Mouse (Mus musculus) thymus, adult 2 months (tissue): ENCODE measurements around the gene Pros1. TPM values are rescaled to one million over a fixed set of nuclear protein-coding genes. Genes with fewer than 3 reads are reported as not detected.

Source experiments
- DNase-seq: peaks from one replicate; pipeline ENCODE4 v3.0.0; 2021
- H3K27ac ChIP-seq: fragments of 200-500 bp; 2 replicates; pipeline ENCODE4 v1.5.1; 2012; ENCODE audit warnings: low read length, control low read depth; ENCODE audit not compliant: control insufficient read depth, insufficient read depth
- H3K27me3 ChIP-seq: fragments of 200-500 bp; 2 replicates; pipeline ENCODE4 v1.6.1; 2012; ENCODE audit warnings: mild to moderate bottlenecking, low read length, moderate library complexity, mixed read lengths; ENCODE audit not compliant: control insufficient read depth, insufficient read depth
- H3K36me3 ChIP-seq: fragments of 200-500 bp; 2 replicates; pipeline ENCODE4 v1.6.1; 2012; ENCODE audit warnings: mild to moderate bottlenecking, low read length, moderate library complexity; ENCODE audit not compliant: control insufficient read depth, insufficient read depth
- H3K4me1 ChIP-seq: fragments of 200-500 bp; replicated peaks from 2 replicates; pipeline ENCODE4 v1.6.1; 2012; ENCODE audit warnings: low read length; ENCODE audit not compliant: control insufficient read depth, insufficient read depth
- H3K4me3 ChIP-seq: fragments of 200-500 bp; 2 replicates; pipeline ENCODE4 v1.5.1; 2012; ENCODE audit warnings: mild to moderate bottlenecking, low read length, control low read depth, moderate library complexity; ENCODE audit not compliant: control insufficient read depth, insufficient read depth
- CTCF ChIP-seq: fragments of 200-500 bp; IDR thresholded peaks from 2 replicates; pipeline ENCODE4 v1.5.1; 2012; ENCODE audit warnings: mild to moderate bottlenecking, control low read depth, low read length, moderate library complexity, borderline replicate concordance; ENCODE audit not compliant: control insufficient read depth, poor library complexity, insufficient read depth; ENCODE audit errors: extremely low read depth
- POLR2A ChIP-seq: fragments of 200-500 bp; IDR thresholded peaks from 2 replicates; pipeline ENCODE4 v1.6.1; 2012; ENCODE audit warnings: mild to moderate bottlenecking, low read length, control low read depth, moderate library complexity; ENCODE audit not compliant: control insufficient read depth, poor library complexity, insufficient read depth; ENCODE audit errors: extremely low read depth
- WGBS: fragments of 180-500 bp; shearing (Covaris S2); methylation state at CpG from one replicate; pipeline ENCODE4 v1.1.7; 2018; 5-methylcytosine and 5-hydroxymethylcytosine counted together
- polyA plus RNA-seq: library from polyadenylated mRNA; depleted of rRNA; stranded (reverse); fragments of >200 nt; gene quantifications from 2 replicates; pipeline ENCODE4 v1.2.3, GENCODE M21; 2012; rRNA removed

Gene Pros1
- polyA plus RNA-seq, 1 experiment: 2.8 TPM

DNA sequence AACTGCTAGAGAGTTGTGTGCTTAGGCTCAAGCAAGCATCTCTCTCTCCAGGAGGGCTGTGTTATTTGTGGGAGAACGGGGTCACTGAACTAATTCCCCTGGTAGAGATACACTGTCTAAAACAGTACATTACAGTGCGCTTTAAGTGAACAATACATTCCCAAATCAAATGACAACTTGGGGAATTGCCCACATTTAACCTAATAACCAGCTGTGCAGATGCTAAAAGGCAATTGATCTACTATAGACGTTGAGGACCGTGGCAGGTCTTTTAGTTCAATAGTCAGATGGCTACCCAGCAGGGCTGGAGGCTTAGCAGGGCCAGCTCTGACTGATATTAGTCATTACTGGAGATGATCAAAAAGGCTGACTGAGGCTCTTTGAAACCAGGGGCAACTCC lies 104.4 kb downstream of the Pros1 start:
- Histone ChIP-seq H3K27ac (no peak overlapping the region), H3K4me3 (no peak overlapping the region), H3K4me1 (no peaks in the 10 kb centered on the region), H3K27me3 (no peaks in the 10 kb centered on the region), H3K36me3 (no peaks in the 10 kb centered on the region)
- WGBS: 94% methylated on average over 4 of the region's 4 CpGs
- DNase-seq: no peak
- no peak for TF ChIP-seq CTCF
- TF ChIP-seq POLR2A: no peak

DNA sequence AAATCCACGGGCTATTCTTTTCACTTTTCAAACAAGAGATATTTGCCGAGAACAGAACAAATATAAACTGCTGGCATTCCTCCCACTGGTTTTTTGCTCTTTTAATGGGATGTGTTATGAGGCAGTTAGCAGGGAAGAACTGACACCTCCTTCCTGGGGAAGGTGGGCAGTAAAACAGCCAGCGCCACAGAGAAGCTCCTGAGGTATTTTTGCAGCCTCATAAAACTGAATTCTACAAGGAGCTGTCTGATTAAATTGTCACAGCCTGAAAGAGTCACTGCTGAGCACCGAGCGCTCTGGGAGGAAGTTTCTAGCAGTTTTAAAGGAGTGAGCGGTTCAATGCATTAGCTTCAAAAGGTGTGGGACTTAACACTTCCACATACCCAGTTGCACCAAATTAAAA lies 110.3 kb downstream of the Pros1 start:
- H3K36me3 ChIP-seq: no peaks in the 10 kb centered on the region
- no peak for TF ChIP-seq POLR2A
- no peak for TF ChIP-seq CTCF
- H3K4me3 ChIP-seq: no peak overlapping the region
- WGBS: 66% methylated on average over 6 of the region's 6 CpGs
- no peaks in the 10 kb centered on the region for H3K27me3 ChIP-seq
- no peak for DNase-seq
- H3K27ac ChIP-seq: no peak overlapping the region
- H3K4me1 ChIP-seq: no peaks in the 10 kb centered on the region

DNA sequence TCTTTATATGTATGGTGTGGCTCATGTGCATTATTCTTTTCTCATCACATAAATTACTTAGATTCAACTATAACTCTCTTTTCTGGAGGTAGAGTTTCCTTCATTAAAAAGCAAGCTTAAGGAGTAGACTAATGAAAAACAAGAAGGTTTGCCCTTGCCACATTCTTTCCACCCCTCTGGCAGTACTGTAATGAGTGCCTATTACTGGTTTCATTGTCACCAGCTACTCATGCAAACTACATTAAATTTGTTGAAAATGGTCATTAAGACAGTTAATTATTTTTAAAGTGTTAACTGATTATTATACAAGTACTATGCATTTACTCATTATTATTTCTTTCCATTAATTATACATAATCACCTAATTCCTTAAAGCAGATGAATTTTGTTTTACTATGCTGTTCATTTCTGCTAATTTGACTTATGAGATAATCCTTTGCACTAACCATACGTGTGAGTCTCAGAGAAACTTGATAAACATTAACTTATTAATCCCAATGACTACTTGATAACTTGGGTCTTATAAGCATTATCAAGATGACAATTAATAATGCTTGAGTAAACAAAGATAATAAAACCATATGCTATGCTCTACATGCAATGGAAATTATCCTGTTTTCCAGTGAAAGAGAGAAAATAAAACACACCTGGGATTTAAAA lies 117.7 kb downstream of the Pros1 start:
- no peaks in the 10 kb centered on the region for H3K27me3 ChIP-seq
- no peak overlapping the region for H3K4me3 ChIP-seq
- no peak for DNase-seq
- H3K36me3 ChIP-seq: no peaks in the 10 kb centered on the region
- no peaks in the 10 kb centered on the region for H3K4me1 ChIP-seq
- TF ChIP-seq CTCF (no peak), POLR2A (no peak)
- no peak overlapping the region for H3K27ac ChIP-seq
- WGBS: 76% methylated on average over 1 of the region's 1 CpGs

DNA sequence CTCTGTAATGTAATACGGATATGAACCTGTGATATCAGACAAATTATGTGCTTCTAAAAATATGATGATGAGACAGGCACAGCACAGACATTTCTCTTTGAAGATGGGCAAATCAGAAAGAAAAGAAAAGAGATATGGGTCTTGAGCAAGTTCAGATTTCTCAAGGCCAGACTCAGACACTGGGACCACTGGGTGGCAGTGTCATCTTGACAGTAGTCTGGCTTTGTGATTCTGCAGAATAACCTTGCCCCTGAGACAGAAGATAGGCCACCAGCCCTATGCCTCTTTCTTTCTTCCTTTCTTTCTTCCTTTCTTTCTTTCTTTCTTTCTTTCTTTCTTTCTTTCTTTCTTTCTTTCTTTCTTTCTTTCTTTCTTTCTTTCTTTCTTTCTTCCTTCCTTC lies 120.8 kb downstream of the Pros1 start:
- no peak overlapping the region for H3K27ac ChIP-seq
- TF ChIP-seq POLR2A (no peak), CTCF (no peak)
- no peaks in the 10 kb centered on the region for H3K36me3 ChIP-seq
- no peaks in the 10 kb centered on the region for H3K4me1 ChIP-seq
- no peak overlapping the region for H3K4me3 ChIP-seq
- no peaks in the 10 kb centered on the region for H3K27me3 ChIP-seq
- DNase-seq: no peak
- WGBS: 92% methylated on average over 1 of the region's 1 CpGs

Other genes starting within 250 kb of the Pros1 start
- 9.8 TPM in 2 replicates for gene Nsun3, start 67.5 kb upstream of the Pros1 start, polyA plus RNA-seq
- not detected in 2 replicates for gene Stx19, start 39.6 kb upstream of the Pros1 start, polyA plus RNA-seq
- 3.2 and 3.4 TPM in 2 replicates for gene Arl13b, start 7.3 kb upstream of the Pros1 start, polyA plus RNA-seq